Mouse (Mus musculus): ENCODE results near the gene Atn1. TPM values are rescaled to one million over a fixed set of nuclear protein-coding genes. Genes with fewer than 3 reads are reported as not detected.
A peak's percentile ranks its signal among the peaks of the same experiment; 100 is the strongest.

The Atn1 gene
- polyA plus RNA-seq, 1 experiment: 75.6 TPM

DNA sequence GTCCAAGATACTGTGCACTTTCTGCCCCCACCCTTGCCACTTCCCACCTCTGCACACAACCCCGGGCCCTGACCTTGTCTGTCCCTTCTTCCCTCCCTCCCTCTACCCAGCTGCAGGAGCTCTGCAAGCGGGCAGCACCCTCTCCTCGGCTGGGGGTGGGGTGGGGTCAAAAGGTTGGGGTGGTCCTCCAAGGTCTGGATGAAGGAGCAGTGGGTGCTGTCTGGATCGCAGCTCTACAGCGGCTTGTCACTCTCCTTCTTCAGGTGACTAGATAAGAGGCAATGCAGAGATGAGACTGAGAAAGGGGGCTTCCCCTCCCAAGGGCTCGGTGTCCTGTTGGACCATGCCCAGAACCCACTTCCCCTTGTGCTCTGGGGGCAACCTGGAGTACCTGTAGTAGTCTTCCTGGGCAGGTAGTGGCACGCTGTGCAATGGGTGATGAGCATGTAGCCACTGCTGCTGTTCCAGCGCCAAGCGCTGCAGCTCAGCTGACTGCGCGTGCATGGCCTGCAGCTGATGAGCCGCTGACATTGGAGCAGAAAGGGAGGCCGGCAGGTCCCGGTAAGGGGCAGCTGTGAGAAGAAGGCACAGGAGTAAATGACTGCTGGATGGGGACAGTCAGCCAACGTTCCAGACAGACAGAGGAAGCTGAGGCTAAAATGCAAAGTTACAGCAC lies 13.3 kb downstream of the Atn1 start:
- DNase-seq (ENCODE audit: extremely low spot score in 1 of 2, low spot score in 1 of 2): no peak

DNA sequence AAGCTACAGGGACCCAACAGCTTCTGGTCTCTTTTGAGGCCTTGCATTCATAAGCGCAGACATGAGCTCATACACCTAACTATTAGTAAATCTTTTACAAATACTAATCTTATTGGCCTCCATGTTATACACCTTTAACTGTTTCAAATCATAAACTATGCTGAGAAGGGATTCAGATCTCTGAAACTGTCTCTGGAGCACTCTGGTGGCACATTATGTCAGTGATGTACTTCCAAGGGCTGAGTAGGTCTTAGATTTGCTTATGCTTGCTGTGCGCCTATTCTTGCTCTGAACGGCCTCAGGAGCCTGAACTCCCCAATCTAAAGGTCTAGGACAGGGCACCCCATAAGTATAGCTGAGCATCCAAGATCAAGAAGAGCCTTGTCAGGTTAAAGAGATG lies 14.5 kb downstream of the Atn1 start:
- no peak for DNase-seq (ENCODE audit: extremely low spot score in 1 of 2, low spot score in 1 of 2)

DNA sequence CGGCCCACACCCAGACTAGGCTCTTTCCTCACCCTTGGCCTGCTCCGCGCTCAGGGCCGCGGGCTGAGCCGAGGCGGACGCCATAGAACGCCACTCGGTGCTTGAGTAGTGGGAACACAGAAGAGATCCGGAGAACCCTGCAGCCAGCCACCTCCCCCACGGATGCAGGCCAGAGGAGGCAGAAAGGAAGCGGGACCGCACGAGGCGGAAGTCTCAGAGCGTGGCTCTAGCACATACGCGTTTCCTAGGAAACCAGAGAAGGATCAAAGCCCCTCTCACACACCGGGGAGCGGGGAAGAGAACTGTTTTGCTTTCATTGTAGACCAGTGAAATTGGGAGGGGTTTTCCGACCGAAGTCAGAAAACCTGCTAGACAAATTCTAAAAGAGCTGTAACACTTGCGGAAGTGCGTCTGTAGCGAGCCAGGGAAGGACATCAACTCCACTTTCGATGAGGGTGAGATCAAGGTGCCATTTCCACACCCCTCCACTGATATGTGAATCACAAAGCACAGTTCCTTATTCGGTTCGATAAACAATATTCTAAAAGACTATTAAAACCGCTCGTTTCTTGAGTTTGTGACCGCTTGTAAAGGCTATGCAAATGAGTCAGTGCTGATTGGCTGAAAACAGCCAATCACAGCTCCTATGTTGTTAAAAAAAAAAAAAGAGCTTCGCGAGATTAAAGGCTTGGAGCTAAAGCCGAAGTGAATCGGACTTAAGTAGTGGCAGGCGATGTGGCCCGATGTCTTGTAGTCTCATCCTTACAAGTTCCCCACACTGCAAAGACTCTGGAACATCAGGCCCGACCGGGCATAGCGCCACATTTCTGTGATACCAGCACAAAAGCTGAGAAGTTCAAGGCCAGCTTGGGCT lies 15.2 kb downstream of the Atn1 start, which contains the start of gene Grcc10:
Grcc10 (minus strand) TSS at position 487 of the 874 bp plus-strand sequence.
- DNase-seq (ENCODE audit: extremely low spot score in 1 of 2, low spot score in 1 of 2): peak; percentile 89 to 91

DNA sequence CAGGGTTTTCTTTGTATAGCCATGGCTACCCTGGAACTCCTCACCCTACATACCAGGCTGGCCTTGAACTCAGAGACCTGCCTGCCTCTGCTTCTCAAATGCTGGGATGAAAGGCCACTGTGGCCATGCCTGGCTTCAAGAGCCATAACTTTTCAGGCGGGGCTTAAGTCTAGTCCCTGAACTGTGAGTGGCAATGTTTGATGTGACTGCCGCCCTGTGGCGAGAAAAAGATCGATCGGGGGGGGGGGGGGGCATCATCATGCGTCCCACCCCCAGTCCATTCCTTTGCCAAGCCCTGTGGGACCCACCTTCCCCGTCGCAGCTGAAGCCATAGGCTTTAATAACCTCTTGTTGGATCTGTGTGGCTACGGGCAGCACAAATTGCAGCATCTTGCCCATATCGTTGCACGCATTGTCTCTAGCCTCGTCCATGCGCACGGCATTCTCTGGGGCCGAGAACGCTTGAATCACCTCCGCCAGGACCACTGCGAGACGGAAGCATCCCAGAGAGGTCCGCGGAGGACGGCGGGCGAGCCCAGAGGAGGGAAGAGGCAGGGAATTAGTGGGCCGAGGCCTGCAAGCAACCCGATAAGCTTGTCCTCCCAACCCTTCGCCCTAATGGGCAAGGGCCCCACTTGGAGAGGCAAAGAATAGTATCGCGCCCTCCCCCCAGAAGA lies 16.0 kb downstream of the Atn1 start:
- DNase-seq (ENCODE audit: extremely low spot score in 1 of 2, low spot score in 1 of 2): no peak

DNA sequence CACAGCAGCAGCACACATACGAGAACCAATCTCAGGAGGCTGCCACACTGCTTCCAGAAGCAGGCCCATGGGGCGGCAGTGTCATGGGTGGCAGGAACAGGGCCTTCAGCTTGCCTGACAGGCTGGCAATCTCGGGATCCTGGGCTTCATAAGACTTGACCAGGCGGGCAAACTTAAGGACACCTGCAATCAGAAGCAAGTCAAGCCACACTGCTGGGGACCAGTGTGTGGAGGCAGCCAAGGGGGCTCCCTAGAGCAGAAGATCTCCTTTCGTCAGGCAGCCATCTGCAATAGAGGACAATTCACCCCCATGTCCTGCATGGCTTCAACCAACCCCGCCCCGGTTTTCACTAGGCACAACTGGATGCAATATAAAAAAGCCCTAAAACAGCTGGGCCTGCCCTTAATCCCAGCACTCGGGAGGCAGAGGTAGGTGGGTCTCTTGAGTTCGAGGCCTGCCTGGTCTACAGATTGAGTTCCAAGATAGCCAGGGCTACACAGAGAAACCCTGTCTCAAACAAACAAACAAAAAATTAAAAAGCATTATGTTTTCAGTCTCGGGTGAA lies 17.0 kb downstream of the Atn1 start:
- DNase-seq (ENCODE audit: extremely low spot score in 1 of 2, low spot score in 1 of 2): no peak

DNA sequence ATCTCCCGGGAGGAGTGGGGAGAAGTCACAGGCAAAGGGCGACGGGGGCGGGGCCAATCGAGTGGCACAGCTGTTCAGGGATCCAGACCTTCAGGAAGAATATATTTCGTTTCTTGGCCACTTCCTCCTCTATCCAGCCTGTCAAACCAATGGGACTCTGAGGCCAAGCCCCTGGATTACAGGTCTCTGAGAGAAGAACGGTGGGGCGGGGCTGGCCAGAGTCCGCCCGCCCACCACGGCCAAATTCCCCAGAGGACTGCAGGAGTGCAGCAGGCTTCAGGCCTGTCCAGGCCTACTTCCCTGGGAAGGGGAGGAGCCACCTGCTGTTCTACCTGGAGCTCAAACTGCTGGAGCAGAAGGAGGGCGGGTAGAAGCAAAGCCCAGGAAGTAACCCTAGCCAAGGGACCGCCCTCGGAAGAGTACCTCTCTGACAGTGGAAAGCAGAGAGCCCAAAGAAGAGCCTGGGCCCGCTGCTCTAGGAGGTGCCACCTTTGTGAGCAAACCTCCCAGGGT lies 17.8 kb downstream of the Atn1 start, which contains the start of gene Ptpn6:
Ptpn6 (minus strand) TSS at position 204 of the 513 bp plus-strand sequence.
- DNase-seq (ENCODE audit: extremely low spot score in 1 of 2, low spot score in 1 of 2): no peak

DNA sequence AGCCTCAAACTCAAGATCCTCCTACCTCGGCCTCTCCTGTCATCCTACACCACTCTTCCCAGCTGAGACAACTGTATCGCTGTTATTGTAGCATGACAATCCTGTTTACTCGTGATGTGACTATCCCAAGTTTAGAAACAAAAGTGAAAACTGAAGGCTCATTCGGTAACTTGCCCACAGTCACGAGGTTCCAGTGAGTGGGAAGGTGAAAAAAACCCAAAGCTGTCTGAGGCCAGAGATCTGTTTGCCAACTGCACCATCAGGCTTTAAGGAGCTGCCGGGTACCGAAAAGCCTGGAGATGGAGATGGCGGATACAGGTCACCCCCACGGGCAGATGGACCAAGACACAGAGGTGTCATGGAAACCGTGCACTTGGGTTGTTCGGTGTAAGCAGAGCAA lies 19.3 kb downstream of the Atn1 start:
- DNase-seq (ENCODE audit: extremely low spot score in 1 of 2, low spot score in 1 of 2): peak in 1 of 2 experiments; percentile 58

DNA sequence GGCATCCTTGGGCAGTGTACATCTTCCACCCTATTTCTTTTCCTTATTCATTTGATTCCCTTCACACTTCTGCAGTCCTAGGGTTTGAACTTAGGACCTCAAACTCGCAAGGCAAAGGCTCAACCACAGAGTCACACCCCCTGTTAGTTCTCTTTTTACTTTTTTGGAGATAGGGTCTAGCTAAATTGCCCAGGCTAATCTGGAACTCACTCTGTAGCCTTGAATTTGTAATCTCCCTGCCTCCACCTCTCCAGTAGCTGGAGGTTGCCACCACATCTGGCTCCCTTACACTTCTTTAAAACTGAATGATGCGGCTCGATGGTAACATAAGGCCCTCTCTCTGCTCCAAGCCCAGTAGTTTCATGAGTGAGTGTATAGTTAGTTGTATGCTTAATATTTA lies 21.9 kb downstream of the Atn1 start:
- no peak for DNase-seq (ENCODE audit: extremely low spot score in 1 of 2, low spot score in 1 of 2)

DNA sequence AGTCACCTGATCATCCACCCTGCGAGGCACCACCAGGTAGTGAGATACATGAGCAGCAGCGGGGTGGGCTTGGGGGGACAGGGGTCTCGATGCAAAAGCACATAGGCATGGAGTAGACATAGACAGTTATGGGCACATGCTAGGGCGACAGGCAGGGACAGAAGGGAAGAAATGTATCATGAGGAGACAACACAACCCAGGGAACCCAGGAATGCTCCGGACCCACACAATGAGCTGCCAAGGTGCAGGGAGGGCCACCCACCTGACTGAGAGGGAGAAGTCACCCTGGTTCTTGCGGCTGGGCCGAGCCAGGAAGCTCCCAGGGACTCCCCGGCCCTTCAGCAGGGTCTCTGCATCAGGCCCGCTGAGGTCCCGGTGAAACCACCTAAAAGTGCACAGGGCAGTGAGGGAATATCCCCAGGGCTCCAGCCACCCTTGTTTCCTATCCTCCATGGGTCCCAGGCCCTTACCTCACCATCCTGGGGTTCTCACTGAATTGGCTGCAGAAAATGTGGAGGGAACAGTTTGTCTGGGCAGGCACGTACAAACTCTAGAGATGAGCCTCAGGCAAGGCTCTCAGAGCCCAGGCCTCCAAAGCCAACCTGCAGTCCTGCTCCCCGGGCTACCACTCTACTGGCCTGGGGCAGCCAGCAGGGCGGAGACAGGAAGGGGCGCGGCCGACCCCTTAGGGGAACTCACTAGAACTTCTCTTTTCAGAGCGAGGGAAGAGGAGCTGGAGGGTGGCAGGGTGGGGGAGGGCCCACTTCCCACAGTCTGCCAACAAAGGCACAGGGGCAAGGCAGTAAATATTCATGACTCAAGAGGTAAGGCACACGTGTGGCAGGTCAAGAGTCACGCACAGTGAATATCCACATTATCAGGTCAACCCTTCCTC lies 23.6 kb downstream of the Atn1 start:
- DNase-seq (ENCODE audit: extremely low spot score in 1 of 2, low spot score in 1 of 2): no peak

DNA sequence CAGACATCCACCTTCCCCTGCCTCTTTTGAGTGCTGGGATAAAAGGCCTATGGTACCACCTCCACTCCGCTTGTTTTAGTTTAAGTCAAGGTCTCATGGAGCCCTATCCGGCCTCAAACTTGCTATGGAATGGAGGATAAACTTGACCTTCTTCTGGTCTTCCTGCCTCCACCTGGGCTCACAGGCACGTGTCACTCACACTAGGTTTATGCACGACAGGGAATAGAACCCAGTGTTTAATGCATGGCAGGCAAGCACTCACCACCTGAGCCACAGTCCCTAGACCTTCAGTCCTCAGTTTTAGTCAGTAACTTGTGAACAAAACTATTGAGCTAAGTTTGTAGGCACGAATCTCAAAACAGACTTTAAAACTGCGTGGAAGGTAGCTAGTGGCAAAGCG lies 25.3 kb downstream of the Atn1 start:
- DNase-seq (ENCODE audit: extremely low spot score in 1 of 2, low spot score in 1 of 2): no peak

DNA sequence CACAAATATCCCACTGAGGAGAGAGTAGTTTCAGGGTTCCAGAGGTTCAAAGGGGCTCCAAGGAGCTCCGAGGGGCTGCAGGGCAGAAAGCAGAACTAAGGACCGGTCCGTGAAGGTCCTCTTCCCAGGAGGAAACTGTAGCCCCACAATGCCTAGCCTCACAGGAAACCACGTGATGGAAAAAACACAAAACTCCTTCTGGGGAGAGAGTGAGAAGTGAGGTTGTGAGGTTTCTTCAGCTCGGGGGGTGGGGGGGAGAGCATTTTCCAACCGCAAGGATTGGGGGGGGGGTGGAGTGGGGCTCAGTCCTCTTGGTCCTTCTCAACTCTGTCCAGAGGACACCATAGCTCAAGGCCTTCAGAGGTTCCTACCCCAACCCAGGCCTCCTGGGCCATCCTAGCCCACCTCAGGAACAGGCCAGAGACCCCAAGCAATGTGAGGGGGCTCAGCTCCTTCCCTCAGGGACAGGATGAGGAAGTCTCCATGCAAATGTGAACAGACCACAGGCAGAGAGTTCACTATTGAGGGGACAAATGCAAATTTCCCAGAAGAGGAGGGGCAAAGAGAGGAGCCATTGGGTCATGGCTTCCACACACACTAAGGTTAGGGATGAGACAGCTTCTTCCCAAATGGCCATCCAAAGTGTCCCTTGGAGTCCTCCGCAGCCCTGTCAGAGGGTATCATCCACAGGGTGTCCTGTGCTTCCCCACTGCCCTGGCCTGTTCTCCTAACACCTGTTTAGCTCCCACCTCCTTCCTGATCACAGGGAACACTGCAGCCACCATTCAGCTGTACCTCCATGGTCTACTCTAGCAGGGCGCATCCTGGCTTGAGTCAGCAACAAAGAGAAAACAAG lies 26.2 kb downstream of the Atn1 start:
- no peak for DNase-seq (ENCODE audit: extremely low spot score in 1 of 2, low spot score in 1 of 2)

DNA sequence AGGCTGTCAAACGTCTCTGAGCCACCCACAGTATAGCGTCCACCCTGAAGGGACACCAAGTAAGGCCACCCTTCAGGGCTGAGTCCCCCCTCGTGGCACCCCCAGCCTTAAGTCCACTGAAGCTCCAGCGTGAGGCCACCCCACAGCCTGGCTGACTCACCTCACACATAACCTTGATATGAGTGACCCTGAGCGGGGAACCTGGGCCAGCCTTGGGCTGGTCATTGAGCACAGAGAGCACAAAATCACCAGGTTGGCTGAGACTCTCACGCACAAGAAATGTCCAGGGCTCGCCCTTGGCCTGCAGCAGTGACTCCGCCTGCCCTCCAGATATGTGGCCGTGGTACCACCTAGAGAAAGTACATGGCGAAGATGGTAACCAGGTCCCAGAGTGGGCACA lies 27.7 kb downstream of the Atn1 start:
- no peak for DNase-seq (ENCODE audit: extremely low spot score in 1 of 2, low spot score in 1 of 2)

DNA sequence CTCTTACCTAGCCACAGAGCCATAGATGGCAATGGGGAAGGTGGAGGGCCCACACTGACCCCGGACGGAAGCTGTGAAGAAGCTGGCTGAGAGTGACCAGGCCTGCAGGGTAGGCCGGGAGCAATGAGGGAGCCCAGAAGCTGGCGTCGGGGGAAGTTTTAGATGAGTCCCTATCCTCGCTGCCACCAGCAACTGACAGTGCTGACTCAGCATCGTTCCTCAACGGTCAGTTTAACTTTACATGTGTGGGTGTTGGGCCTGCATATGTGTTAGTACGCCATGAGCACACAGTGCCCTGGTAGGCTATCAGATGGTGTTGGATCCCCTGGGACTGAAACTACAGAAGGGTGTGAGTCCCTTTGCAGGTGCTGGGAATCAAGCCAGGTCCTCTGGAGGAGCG lies 31.9 kb downstream of the Atn1 start:
- no peak for DNase-seq (ENCODE audit: extremely low spot score in 1 of 2, low spot score in 1 of 2)

DNA sequence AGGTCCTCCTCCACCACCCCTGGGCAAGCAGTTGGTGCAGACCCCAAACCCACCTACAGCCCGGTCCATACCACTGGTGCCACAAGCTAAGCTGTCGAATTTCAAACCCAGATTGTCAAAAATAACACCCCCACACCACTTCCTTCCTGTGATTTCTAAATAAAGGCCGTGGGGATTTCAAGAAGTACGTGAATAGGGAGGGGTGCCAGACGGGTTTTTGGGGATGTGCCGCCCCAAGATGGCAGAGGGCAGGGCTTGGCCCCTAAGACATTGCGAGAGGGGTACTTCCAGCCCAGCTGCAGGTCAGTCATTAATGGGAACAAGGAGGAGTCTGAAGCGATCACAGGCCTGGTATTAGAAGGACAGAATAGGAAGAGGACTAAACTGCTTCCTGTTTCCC lies 32.8 kb downstream of the Atn1 start:
- no peak for DNase-seq (ENCODE audit: extremely low spot score in 1 of 2, low spot score in 1 of 2)

DNA sequence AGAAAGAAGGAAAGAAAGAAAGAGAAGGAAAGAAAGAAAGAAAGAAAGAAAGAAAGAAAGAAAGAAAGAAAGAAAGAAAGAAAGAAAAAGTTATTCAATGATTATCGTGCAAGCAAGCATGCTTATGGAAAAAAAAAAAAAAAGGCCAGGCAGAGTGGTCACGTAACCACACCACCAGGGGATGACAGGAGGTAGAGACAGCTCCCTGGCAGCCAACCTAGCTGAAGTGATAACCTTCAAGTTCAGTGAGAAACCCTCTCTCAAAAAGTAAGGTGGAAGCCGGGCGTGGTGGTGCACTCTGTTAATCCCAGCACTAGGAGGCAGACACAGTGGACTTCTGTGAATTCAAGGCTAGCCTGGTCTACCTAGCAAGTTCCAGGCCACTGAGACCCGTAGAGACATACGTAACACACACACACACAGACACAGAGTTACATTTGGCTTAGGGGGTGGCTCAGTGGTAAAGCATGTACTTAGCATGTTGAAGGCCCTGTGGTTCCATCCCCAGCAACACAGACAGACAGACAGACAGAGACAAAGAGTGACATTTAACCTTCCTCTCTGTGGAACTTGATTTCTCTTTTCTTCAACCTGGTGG lies 33.3 kb downstream of the Atn1 start:
- no peak for DNase-seq (ENCODE audit: extremely low spot score in 1 of 2, low spot score in 1 of 2)

DNA sequence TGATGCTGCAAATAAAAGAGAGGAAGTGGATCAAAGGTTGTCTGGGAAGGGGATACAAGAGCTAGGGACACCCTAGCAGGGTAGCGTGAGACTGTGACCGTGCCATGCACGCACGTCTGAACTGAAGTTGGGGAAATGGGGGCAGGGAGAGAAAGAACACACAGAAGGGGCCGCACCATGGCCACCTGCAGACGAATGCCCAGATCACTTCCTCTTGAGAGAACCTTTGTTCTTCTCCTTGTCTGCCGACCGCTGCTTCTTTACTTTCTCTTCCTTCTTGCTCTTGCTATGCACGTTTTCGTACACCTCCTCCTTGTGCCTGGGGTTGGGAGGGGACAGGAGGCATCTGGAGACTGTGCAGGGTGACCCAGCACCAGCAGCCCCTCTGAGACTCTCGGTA lies 35.4 kb downstream of the Atn1 start:
- no peak for DNase-seq (ENCODE audit: extremely low spot score in 1 of 2, low spot score in 1 of 2)

DNA sequence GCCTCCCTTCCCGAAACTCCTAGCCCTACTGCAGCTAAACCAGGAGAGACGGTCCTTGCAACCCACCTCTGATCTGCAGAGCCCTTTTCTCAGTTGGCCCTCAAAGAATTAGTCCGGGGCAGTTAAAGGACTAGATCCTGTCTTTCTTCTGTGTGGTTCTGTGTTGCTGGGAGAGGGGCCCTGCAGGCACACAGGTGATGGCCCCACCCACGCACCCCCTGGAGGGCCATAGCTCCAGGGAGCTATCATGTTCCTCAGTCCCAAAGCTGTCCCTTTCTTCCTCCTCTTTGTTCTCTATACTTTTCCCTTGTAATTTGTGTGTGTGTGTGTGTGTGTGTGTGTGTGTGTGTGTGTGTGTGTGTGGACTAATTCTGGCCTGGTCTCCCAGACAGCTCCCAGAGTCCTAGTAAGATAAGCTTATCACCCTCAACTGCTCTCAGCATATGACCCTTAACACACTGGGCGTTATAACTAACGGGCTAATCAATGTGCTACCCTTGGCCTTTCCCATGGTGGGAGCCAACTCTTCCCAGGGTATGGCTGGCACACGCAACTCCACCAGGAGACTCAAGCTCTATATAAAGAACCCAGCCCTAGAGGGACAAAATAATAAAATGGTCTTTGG lies 36.9 kb downstream of the Atn1 start:
- no peak for DNase-seq (ENCODE audit: extremely low spot score in 1 of 2, low spot score in 1 of 2)

DNA sequence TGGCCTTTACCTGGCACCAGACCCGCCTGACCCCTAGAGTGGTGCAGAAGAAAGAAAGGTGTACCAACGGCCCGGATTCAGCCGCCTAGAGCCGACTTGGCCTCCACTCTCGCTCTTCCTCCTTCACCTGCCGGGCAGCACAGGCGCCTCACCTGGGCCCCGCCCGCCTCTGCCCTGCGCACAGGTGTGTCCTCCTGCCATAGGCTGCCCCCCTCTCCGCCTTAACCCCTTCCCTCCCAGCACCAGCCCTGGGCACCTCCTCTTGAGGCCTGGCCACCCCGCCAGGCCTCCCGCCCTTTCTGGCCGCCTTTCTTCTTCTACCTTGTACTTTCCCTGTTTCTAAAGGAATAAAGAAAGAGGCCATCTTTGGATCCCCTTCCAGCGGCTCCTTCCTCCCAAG lies 37.6 kb downstream of the Atn1 start:
- DNase-seq (ENCODE audit: extremely low spot score in 1 of 2, low spot score in 1 of 2): no peak

Measured in frontal cortex, adult 2 months (tissue).